Mouse (Mus musculus): ENCODE measurements at regions not wholly inside any gene's neighbourhood (a gene's known extent, or its start where the extent isn't known, plus 50 kb on each side); places are given as distances from the start of the nearest gene placed in this dataset.

- Histone ChIP-seq H3K4me2 (ENCODE audit: low read depth, low read length) (no peak overlapping the region), H3K9ac (replicated peaks; ENCODE audit: low read depth, low read length) (no peak overlapping the region), H3K27me3 (ENCODE audit: control insufficient read depth, insufficient read depth, low read length) (no peaks in the 10 kb centered on the region), H3K27ac (ENCODE audit: low read depth, low read length) (no peak overlapping the region), H3K4me1 (ENCODE audit: control insufficient read depth, insufficient read depth, low read length) (peaks cover 19% of the 10 kb centered on the region), H3K4me3 (ENCODE audit: low read depth, low read length) (no peak overlapping the region), H3K36me3 (ENCODE audit: control insufficient read depth, insufficient read depth, low read length) (no peaks in the 10 kb centered on the region), H3K9me3 (ENCODE audit: control insufficient read depth, low read length) (no peaks in the 10 kb centered on the region)
- ATAC-seq (ENCODE audit: low read depth): no peak
- WGBS: 90% methylated on average over 4 of the region's 4 CpGs
These were observed 396.6 kb upstream of the Slc30a5 start for GRCm38 (mm10) chr13:101229861-101230260.

GRCm38 (mm10) chr13:101225366-101225765, 392.1 kb upstream of the Slc30a5 start:
- H3K36me3 ChIP-seq (ENCODE audit: control insufficient read depth, insufficient read depth, low read length): no peaks in the 10 kb centered on the region
- H3K4me3 ChIP-seq (ENCODE audit: low read depth, low read length): no peak overlapping the region
- H3K9me3 ChIP-seq (ENCODE audit: control insufficient read depth, low read length): no peaks in the 10 kb centered on the region
- no peaks in the 10 kb centered on the region for H3K4me1 ChIP-seq (ENCODE audit: control insufficient read depth, insufficient read depth, low read length)
- no peak overlapping the region for H3K9ac ChIP-seq (replicated peaks; ENCODE audit: low read depth, low read length)
- WGBS: 90% methylated on average over 2 of the region's 2 CpGs
- no peaks in the 10 kb centered on the region for H3K27me3 ChIP-seq (ENCODE audit: control insufficient read depth, insufficient read depth, low read length)
- no peak overlapping the region for H3K27ac ChIP-seq (ENCODE audit: low read depth, low read length)
- no peak overlapping the region for H3K4me2 ChIP-seq (ENCODE audit: low read depth, low read length)
- ATAC-seq (ENCODE audit: low read depth): no peak

- Histone ChIP-seq H3K27ac (ENCODE audit: low read depth, low read length) (no peak overlapping the region), H3K9ac (replicated peaks; ENCODE audit: low read depth, low read length) (no peak overlapping the region), H3K4me3 (ENCODE audit: low read depth, low read length) (no peak overlapping the region), H3K27me3 (ENCODE audit: control insufficient read depth, insufficient read depth, low read length) (no peaks in the 10 kb centered on the region), H3K36me3 (ENCODE audit: control insufficient read depth, insufficient read depth, low read length) (no peaks in the 10 kb centered on the region), H3K9me3 (ENCODE audit: control insufficient read depth, low read length) (no peaks in the 10 kb centered on the region), H3K4me2 (ENCODE audit: low read depth, low read length) (no peak overlapping the region), H3K4me1 (ENCODE audit: control insufficient read depth, insufficient read depth, low read length) (no peaks in the 10 kb centered on the region)
- 80% methylated on average over 7 of the region's 7 CpGs for WGBS
- no peak for ATAC-seq (ENCODE audit: low read depth)
These were observed 388.3 kb upstream of the Slc30a5 start for GRCm38 (mm10) chr13:101221331-101222043.

- WGBS: 81% methylated on average over 5 of the region's 5 CpGs
- no peak overlapping the region for H3K9ac ChIP-seq (replicated peaks; ENCODE audit: low read depth, low read length)
- no peak overlapping the region for H3K27ac ChIP-seq (ENCODE audit: low read depth, low read length)
- no peak overlapping the region for H3K4me3 ChIP-seq (ENCODE audit: low read depth, low read length)
- no peaks in the 10 kb centered on the region for H3K27me3 ChIP-seq (ENCODE audit: control insufficient read depth, insufficient read depth, low read length)
- no peak for ATAC-seq (ENCODE audit: low read depth)
- H3K9me3 ChIP-seq (ENCODE audit: control insufficient read depth, low read length): no peaks in the 10 kb centered on the region
- no peaks in the 10 kb centered on the region for H3K36me3 ChIP-seq (ENCODE audit: control insufficient read depth, insufficient read depth, low read length)
- no peaks in the 10 kb centered on the region; the same call in 1 of the 2 replicates for H3K4me1 ChIP-seq (ENCODE audit: control insufficient read depth, insufficient read depth, low read length)
- H3K4me2 ChIP-seq (ENCODE audit: low read depth, low read length): no peak overlapping the region
These were observed 386.3 kb upstream of the Slc30a5 start for GRCm38 (mm10) chr13:101219568-101219967.

GRCm38 (mm10) chr13:101216897-101217480, 383.8 kb upstream of the Slc30a5 start:
- H3K36me3 ChIP-seq (ENCODE audit: control insufficient read depth, insufficient read depth, low read length): no peaks in the 10 kb centered on the region
- H3K9ac ChIP-seq (replicated peaks; ENCODE audit: low read depth, low read length): no peak overlapping the region
- peaks cover 12% of the 10 kb centered on the region; the same call in 1 of the 2 replicates for H3K4me1 ChIP-seq (ENCODE audit: control insufficient read depth, insufficient read depth, low read length)
- H3K27ac ChIP-seq (ENCODE audit: low read depth, low read length): no peak overlapping the region
- no peaks in the 10 kb centered on the region for H3K27me3 ChIP-seq (ENCODE audit: control insufficient read depth, insufficient read depth, low read length)
- no peak for ATAC-seq (ENCODE audit: low read depth)
- H3K9me3 ChIP-seq (ENCODE audit: control insufficient read depth, low read length): no peaks in the 10 kb centered on the region
- no peak overlapping the region for H3K4me2 ChIP-seq (ENCODE audit: low read depth, low read length)
- H3K4me3 ChIP-seq (ENCODE audit: low read depth, low read length): no peak overlapping the region
- WGBS: 51% methylated on average over 8 of the region's 8 CpGs

- ATAC-seq (ENCODE audit: low read depth): no peak
- no peaks in the 10 kb centered on the region for H3K9me3 ChIP-seq (ENCODE audit: control insufficient read depth, low read length)
- H3K27ac ChIP-seq (ENCODE audit: low read depth, low read length): no peak overlapping the region
- H3K4me3 ChIP-seq (ENCODE audit: low read depth, low read length): no peak overlapping the region
- 76% methylated on average over 4 of the region's 4 CpGs for WGBS
- no peaks in the 10 kb centered on the region for H3K27me3 ChIP-seq (ENCODE audit: control insufficient read depth, insufficient read depth, low read length)
- H3K4me2 ChIP-seq (ENCODE audit: low read depth, low read length): no peak overlapping the region
- peaks cover 12% of the 10 kb centered on the region; the same call in 1 of the 2 replicates for H3K4me1 ChIP-seq (ENCODE audit: control insufficient read depth, insufficient read depth, low read length)
- H3K36me3 ChIP-seq (ENCODE audit: control insufficient read depth, insufficient read depth, low read length): no peaks in the 10 kb centered on the region
- no peak overlapping the region for H3K9ac ChIP-seq (replicated peaks; ENCODE audit: low read depth, low read length)
These were observed 383.2 kb upstream of the Slc30a5 start for GRCm38 (mm10) chr13:101216421-101216820.

- Histone ChIP-seq H3K4me3 (ENCODE audit: low read depth, low read length) (no peak overlapping the region), H3K36me3 (ENCODE audit: control insufficient read depth, insufficient read depth, low read length) (no peaks in the 10 kb centered on the region), H3K27me3 (ENCODE audit: control insufficient read depth, insufficient read depth, low read length) (no peaks in the 10 kb centered on the region), H3K4me2 (ENCODE audit: low read depth, low read length) (no peak overlapping the region), H3K27ac (ENCODE audit: low read depth, low read length) (no peak overlapping the region), H3K9ac (replicated peaks; ENCODE audit: low read depth, low read length) (no peak overlapping the region), H3K4me1 (ENCODE audit: control insufficient read depth, insufficient read depth, low read length) (peaks cover 12% of the 10 kb centered on the region; the same call in 1 of the 2 replicates), H3K9me3 (ENCODE audit: control insufficient read depth, low read length) (no peaks in the 10 kb centered on the region)
- WGBS: 49% methylated on average over 11 of the region's 11 CpGs
- ATAC-seq (ENCODE audit: low read depth): no peak
These were observed 382.6 kb upstream of the Slc30a5 start for GRCm38 (mm10) chr13:101215792-101216221.

GRCm38 (mm10) chr13:101215131-101215641, 382.0 kb upstream of the Slc30a5 start:
- Histone ChIP-seq H3K36me3 (ENCODE audit: control insufficient read depth, insufficient read depth, low read length) (no peaks in the 10 kb centered on the region), H3K27me3 (ENCODE audit: control insufficient read depth, insufficient read depth, low read length) (no peaks in the 10 kb centered on the region), H3K27ac (ENCODE audit: low read depth, low read length) (no peak overlapping the region), H3K4me3 (ENCODE audit: low read depth, low read length) (no peak overlapping the region), H3K9ac (replicated peaks; ENCODE audit: low read depth, low read length) (no peak overlapping the region), H3K4me2 (ENCODE audit: low read depth, low read length) (no peak overlapping the region), H3K4me1 (ENCODE audit: control insufficient read depth, insufficient read depth, low read length) (peaks cover 12% of the 10 kb centered on the region; the same call in 1 of the 2 replicates), H3K9me3 (ENCODE audit: control insufficient read depth, low read length) (no peaks in the 10 kb centered on the region)
- WGBS: 71% methylated on average over 5 of the region's 5 CpGs
- ATAC-seq (ENCODE audit: low read depth): no peak

- WGBS: 77% methylated on average over 2 of the region's 2 CpGs
- no peak for ATAC-seq (ENCODE audit: low read depth)
- Histone ChIP-seq H3K4me1 (ENCODE audit: control insufficient read depth, insufficient read depth, low read length) (peaks cover 12% of the 10 kb centered on the region; the same call in 1 of the 2 replicates), H3K4me2 (ENCODE audit: low read depth, low read length) (no peak overlapping the region), H3K9me3 (ENCODE audit: control insufficient read depth, low read length) (no peaks in the 10 kb centered on the region), H3K36me3 (ENCODE audit: control insufficient read depth, insufficient read depth, low read length) (no peaks in the 10 kb centered on the region), H3K9ac (replicated peaks; ENCODE audit: low read depth, low read length) (no peak overlapping the region), H3K4me3 (ENCODE audit: low read depth, low read length) (no peak overlapping the region), H3K27ac (ENCODE audit: low read depth, low read length) (no peak overlapping the region), H3K27me3 (ENCODE audit: control insufficient read depth, insufficient read depth, low read length) (no peaks in the 10 kb centered on the region)
These were observed 380.9 kb upstream of the Slc30a5 start for GRCm38 (mm10) chr13:101214094-101214493.
